Mouse (Mus musculus) stomach, embryonic 14.5 days (tissue): ENCODE measurements around the gene Amz2. TPM values are rescaled to one million over a fixed set of nuclear protein-coding genes. Genes with fewer than 3 reads are reported as not detected.

Experiments
- ATAC-seq: fragments of 200-750 bp; cut with Nextera tagmentation; 2 replicates; pipeline ENCODE4 v1.8.0; 2017; ENCODE audit warnings: low read depth, moderate TSS enrichment; ENCODE audit not compliant: insufficient number of reproducible peaks, insufficient read depth, low FRiP score
- H3K27ac ChIP-seq: fragments of 300-500 bp; sonication (generic); 2 replicates; pipeline ENCODE4 v1.5.1; 2014; ENCODE audit warnings: mild to moderate bottlenecking, low read length, moderate library complexity, mixed read lengths
- H3K27me3 ChIP-seq: fragments of 300-500 bp; sonication (generic); 2 replicates; pipeline ENCODE4 v1.6.1; 2014; ENCODE audit warnings: low read length, control low read depth, mixed read lengths; ENCODE audit not compliant: control insufficient read depth, insufficient read depth
- H3K36me3 ChIP-seq: fragments of 300-500 bp; sonication (generic); 2 replicates; pipeline ENCODE4 v1.6.1; 2014; ENCODE audit warnings: mild to moderate bottlenecking, control low read depth, low read length, moderate library complexity, mixed read lengths; ENCODE audit not compliant: control insufficient read depth, insufficient read depth
- H3K4me1 ChIP-seq: fragments of 300-500 bp; sonication (generic); 2 replicates; pipeline ENCODE4 v1.6.1; 2014; ENCODE audit warnings: low read length, control low read depth, mixed read lengths; ENCODE audit not compliant: control insufficient read depth, insufficient read depth
- H3K4me2 ChIP-seq: fragments of 300-500 bp; sonication (generic); replicated peaks from 2 replicates; pipeline ENCODE4 v1.6.1; 2014; ENCODE audit warnings: low read depth, low read length, control low read depth
- H3K4me3 ChIP-seq: fragments of 300-500 bp; sonication (generic); 2 replicates; pipeline ENCODE4 v1.5.1; 2014; ENCODE audit warnings: low read depth, low read length, control low read depth
- H3K9ac ChIP-seq: fragments of 300-500 bp; sonication (generic); replicated peaks from 2 replicates; pipeline ENCODE4 v1.6.1; 2014; ENCODE audit warnings: low read depth, mild to moderate bottlenecking, control low read depth, low read length, moderate library complexity, mixed read lengths
- H3K9me3 ChIP-seq: fragments of 300-500 bp; sonication (generic); 2 replicates; pipeline ENCODE4 v1.6.1; 2016; ENCODE audit warnings: low read depth, low read length, control low read depth; ENCODE audit not compliant: control insufficient read depth
- WGBS: fragments of 180-500 bp; shearing (Covaris S2); extraction: QIAGEN DNeasy Blood & Tissue Kit; methylation state at CpG from one replicate; pipeline ENCODE4 v1.1.7; 2014; 5-methylcytosine and 5-hydroxymethylcytosine counted together
- polyA plus RNA-seq: library from polyadenylated mRNA; unstranded; fragments of >200 nt; fragmentation: Nextera tagmentation; extraction: Ambion mirVana; gene quantifications from 2 replicates; pipeline ENCODE4 v1.2.1, GENCODE M21; 2014

Amz2 gene
- polyA plus RNA-seq, 1 experiment from 2014 or later: 42.8 TPM

DNA sequence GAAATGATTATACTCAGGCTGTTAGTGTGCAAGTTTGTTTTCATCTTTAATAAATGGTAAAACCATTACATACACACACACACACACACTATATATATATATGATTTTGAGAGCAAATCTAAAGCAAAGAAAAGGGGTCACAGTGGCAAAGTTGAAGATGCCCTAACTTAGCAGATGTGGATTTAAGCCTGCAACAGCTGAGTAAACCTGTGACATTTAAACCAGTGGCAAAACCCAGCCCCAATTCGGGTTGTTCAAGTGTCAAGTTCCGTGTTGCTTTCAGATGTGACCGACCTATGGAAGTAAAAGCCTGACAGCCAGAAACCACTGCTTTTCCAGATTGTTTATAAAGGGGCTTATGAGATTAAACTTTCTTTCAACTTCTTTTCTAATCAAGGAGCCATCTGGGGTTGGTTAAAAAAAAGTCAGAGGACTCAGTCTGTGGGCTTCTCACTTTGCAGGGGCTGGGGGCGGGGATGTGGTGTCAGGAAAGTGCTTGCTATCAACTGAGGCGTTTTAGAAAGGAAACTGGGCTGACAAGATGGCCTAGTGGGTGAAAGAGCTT is 16.5 kb downstream of the Amz2 start:
- no peak for ATAC-seq
- Histone ChIP-seq H3K9me3 (no peaks in the 10 kb centered on the region), H3K4me3 (no peak overlapping the region), H3K36me3 (peaks cover 6% of the 10 kb centered on the region; the same call in 1 of the 2 replicates), H3K9ac (no peak overlapping the region), H3K27ac (no peak overlapping the region), H3K4me2 (no peak overlapping the region), H3K27me3 (no peaks in the 10 kb centered on the region), H3K4me1 (no peaks in the 10 kb centered on the region)
- WGBS: 18% methylated on average over 5 of the region's 5 CpGs

- H3K9ac ChIP-seq: no peak overlapping the region
- no peaks in the 10 kb centered on the region for H3K36me3 ChIP-seq
- no peaks in the 10 kb centered on the region for H3K27me3 ChIP-seq
- ATAC-seq: no peak
- H3K4me1 ChIP-seq: no peaks in the 10 kb centered on the region
- WGBS: 90% methylated on average over 8 of the region's 8 CpGs
- no peak overlapping the region for H3K4me3 ChIP-seq
- H3K4me2 ChIP-seq: no peak overlapping the region
- no peaks in the 10 kb centered on the region for H3K9me3 ChIP-seq
- no peak overlapping the region for H3K27ac ChIP-seq
Measured at GRCm38 (mm10) chr11:109443468-109444263, 17.9 kb downstream of the Amz2 start.

DNA sequence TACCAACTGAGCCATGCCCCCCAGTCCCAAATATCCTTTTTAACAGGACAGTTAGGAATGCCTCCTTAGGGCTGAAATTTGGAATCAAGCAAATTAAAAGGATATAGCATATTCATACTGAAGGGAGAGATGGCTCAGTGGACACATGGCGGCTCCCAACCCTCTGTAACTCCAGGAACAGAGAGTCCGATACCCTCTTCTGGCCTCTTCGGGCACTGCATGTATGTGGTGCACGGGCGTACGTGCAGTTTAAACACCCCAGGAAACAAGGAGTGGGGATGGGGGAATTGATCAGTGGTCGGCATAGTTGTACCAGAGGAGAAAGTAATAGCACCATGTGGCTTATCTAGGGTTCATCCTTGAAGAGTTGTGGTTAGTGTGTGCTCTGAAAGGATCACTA is 18.9 kb downstream of the Amz2 start:
- WGBS: 55% methylated on average over 7 of the region's 7 CpGs
- H3K4me2 ChIP-seq: no peak overlapping the region
- H3K27ac ChIP-seq: no peak overlapping the region
- H3K27me3 ChIP-seq: no peaks in the 10 kb centered on the region
- ATAC-seq: no peak
- H3K4me3 ChIP-seq: no peak overlapping the region
- H3K36me3 ChIP-seq: no peaks in the 10 kb centered on the region
- no peak overlapping the region for H3K9ac ChIP-seq
- H3K9me3 ChIP-seq: no peaks in the 10 kb centered on the region
- no peaks in the 10 kb centered on the region for H3K4me1 ChIP-seq

GRCm38 (mm10) chr11:109445438-109446035 is 19.8 kb downstream of the Amz2 start:
- Histone ChIP-seq H3K9me3 (no peaks in the 10 kb centered on the region), H3K9ac (no peak overlapping the region), H3K4me1 (no peaks in the 10 kb centered on the region), H3K27me3 (no peaks in the 10 kb centered on the region), H3K4me3 (no peak overlapping the region), H3K36me3 (no peaks in the 10 kb centered on the region), H3K4me2 (no peak overlapping the region), H3K27ac (no peak overlapping the region)
- 50% methylated on average over 13 of the region's 13 CpGs for WGBS
- ATAC-seq: 0 out of 2 replicates have a peak, but pooled peaks have one; percentile 53

DNA sequence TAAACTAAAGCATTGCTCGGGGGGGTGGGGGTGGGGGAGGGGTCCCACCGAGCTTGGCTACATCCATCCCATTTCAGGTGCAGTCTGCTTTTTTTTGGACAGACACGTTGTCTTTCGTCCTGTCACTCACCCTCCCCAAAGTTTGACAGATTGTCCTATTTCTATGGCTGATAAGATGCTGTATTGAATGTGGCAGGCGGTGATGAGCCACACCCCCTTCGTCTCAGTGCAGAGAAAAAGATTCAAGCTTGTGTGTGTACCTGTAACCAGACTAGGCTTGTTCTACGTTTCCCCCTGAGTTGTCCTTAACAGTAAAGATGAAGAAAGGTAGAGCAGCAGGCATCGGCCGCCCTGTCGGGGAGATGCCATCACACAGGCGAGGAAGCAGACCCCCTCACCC is 25.4 kb downstream of the Amz2 start:
- Histone ChIP-seq H3K4me3 (no peak overlapping the region), H3K9ac (no peak overlapping the region), H3K4me1 (no peaks in the 10 kb centered on the region), H3K27me3 (no peaks in the 10 kb centered on the region), H3K4me2 (no peak overlapping the region), H3K27ac (no peak overlapping the region), H3K9me3 (no peaks in the 10 kb centered on the region), H3K36me3 (peaks cover 6% of the 10 kb centered on the region; the same call in 1 of the 2 replicates)
- no peak for ATAC-seq
- WGBS: 77% methylated on average over 11 of the region's 11 CpGs

DNA sequence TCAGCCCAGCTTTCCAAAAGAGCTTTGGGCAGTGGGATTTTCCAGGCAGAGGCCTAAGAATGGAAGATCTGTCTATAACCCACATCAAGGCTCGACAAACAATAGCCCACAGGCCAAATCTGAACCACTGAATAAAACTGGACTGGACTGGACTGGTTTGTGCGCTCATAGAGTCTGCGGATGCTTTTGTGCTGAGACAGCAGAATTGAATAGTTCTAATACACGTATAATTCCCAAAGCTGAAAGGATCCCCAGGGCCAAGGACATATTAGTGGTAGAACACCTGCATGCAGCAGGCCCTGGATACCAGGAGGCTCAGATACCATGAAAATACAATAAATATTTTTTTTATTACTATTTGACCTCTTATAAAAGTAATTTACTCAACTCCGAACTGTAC is 30.5 kb downstream of the Amz2 start:
- 93% methylated on average over 5 of the region's 5 CpGs for WGBS
- ATAC-seq: no peak
- Histone ChIP-seq H3K9me3 (no peaks in the 10 kb centered on the region), H3K4me1 (no peaks in the 10 kb centered on the region), H3K27me3 (no peaks in the 10 kb centered on the region), H3K4me2 (no peak overlapping the region), H3K36me3 (peaks cover 6% of the 10 kb centered on the region; the same call in 1 of the 2 replicates), H3K27ac (no peak overlapping the region), H3K4me3 (no peak overlapping the region), H3K9ac (no peak overlapping the region)

GRCm38 (mm10) chr11:109458165-109458564 is 32.4 kb downstream of the Amz2 start:
- no peaks in the 10 kb centered on the region for H3K27me3 ChIP-seq
- no peak for ATAC-seq
- no peak overlapping the region for H3K27ac ChIP-seq
- H3K4me2 ChIP-seq: no peak overlapping the region
- 96% methylated on average over 11 of the region's 11 CpGs for WGBS
- H3K9ac ChIP-seq: no peak overlapping the region
- no peak overlapping the region for H3K4me3 ChIP-seq
- no peaks in the 10 kb centered on the region for H3K9me3 ChIP-seq
- peaks cover 6% of the 10 kb centered on the region; the same call in 1 of the 2 replicates for H3K36me3 ChIP-seq
- H3K4me1 ChIP-seq: no peaks in the 10 kb centered on the region

- Histone ChIP-seq H3K4me3 (no peak overlapping the region), H3K27me3 (no peaks in the 10 kb centered on the region), H3K9me3 (no peaks in the 10 kb centered on the region), H3K4me1 (no peaks in the 10 kb centered on the region), H3K27ac (no peak overlapping the region), H3K9ac (no peak overlapping the region), H3K36me3 (no peaks in the 10 kb centered on the region), H3K4me2 (no peak overlapping the region)
- 48% methylated on average over 5 of the region's 5 CpGs for WGBS
- no peak for ATAC-seq
Measured at GRCm38 (mm10) chr11:109460586-109460985, 34.8 kb downstream of the Amz2 start.
